Mouse (Mus musculus) bone marrow, adult 2 months (tissue): ENCODE measurements at regions not wholly inside any gene's neighbourhood (a gene's known extent, or its start where the extent isn't known, plus 50 kb on each side); places are given as distances from the start of the nearest gene placed in this dataset.

Source experiments
- CTCF ChIP-seq: fragments of 200-500 bp; IDR thresholded peaks from 2 replicates; pipeline ENCODE4 v1.5.1; 2011; ENCODE audit warnings: low read length, control low read depth; ENCODE audit not compliant: control insufficient read depth, insufficient read depth
- POLR2A ChIP-seq: fragments of 200-500 bp; IDR thresholded peaks from 2 replicates; pipeline ENCODE4 v1.6.1; 2011; ENCODE audit warnings: low read depth, mild to moderate bottlenecking, control low read depth, low read length, borderline replicate concordance; ENCODE audit not compliant: control insufficient read depth

DNA sequence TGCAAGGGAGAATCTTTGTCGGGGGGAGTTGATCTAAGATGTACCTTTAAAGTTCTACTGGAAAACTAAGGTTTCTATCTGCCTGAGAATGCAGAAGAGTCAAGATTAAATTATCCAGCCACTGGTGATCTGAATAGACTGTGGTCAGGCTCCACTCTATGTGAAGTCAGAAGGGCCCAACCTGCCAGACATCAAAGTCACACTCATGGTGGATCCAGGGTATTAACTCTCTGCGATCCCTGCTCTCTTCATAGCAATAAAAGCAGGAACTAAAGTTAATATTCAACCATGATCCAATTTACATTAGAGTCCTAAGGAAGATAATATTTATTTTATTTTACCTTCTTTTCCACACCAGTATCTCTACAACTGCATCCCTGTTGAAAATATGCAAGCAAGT is 242.5 kb downstream of the Efnb2 start:
- TF ChIP-seq CTCF (no peak), POLR2A (no peak)
